ENCODE assay signal across 26 mouse cellular contexts in genomic region chr1:193735949-193736518, GRCm38 (mm10).
A peak's percentile ranks its signal among the peaks of the same experiment; 100 is the strongest.
DNase-seq lines count a peak whose midpoint lies in the region; ATAC-seq and TF ChIP-seq lines count a peak whose summit lies in the region.
"Had no signal": no experiment of that assay in that cellular context is flagged by ENCODE, and none has a peak within 500 bp of the region (broad histone marks: within the 10 kb centered on the region; RNA-seq: fewer than 3 reads in every experiment).

No protein-coding gene starts in this region.

- H3K27me3 ChIP-seq in midbrain, embryonic 11.5 days (ENCODE audit: control insufficient read depth, insufficient read depth, low read length) = no peaks in the 10 kb centered on the region
- H3K27me3 ChIP-seq in midbrain, postnatal 0 days (ENCODE audit: insufficient read depth, low read length) = no peaks in the 10 kb centered on the region
- H3K27me3 ChIP-seq: embryonic facial prominence, embryonic 13.5 days; forebrain, embryonic 12.5 days; forebrain, embryonic 15.5 days; hindbrain, embryonic 13.5 days had no signal

- peaks cover 38% of the 10 kb centered on the region for H3K4me1 ChIP-seq in midbrain, embryonic 11.5 days (ENCODE audit: control insufficient read depth, insufficient read depth, low read length)
- H3K4me1 ChIP-seq in midbrain, postnatal 0 days (ENCODE audit: insufficient read depth, low read length) = no peaks in the 10 kb centered on the region
- H3K4me1 ChIP-seq: embryonic facial prominence, embryonic 13.5 days had no signal

- no peak overlapping the region for H3K4me3 ChIP-seq in midbrain, embryonic 11.5 days (ENCODE audit: low read depth, low read length)
- no peak overlapping the region for H3K4me3 ChIP-seq in midbrain, postnatal 0 days (ENCODE audit: low read depth, low read length)
- H3K4me3 ChIP-seq: embryonic facial prominence, embryonic 10.5 days; embryonic facial prominence, embryonic 13.5 days; erythroblast, embryonic 14.5 days; forebrain, embryonic 12.5 days; forebrain, embryonic 15.5 days; gastrocnemius, adult 2 months; hindbrain, embryonic 10.5 days; hindbrain, embryonic 13.5 days had no signal

- no peak overlapping the region for H3K27ac ChIP-seq in midbrain, embryonic 11.5 days (ENCODE audit: low read depth, low read length)
- H3K27ac ChIP-seq in midbrain, postnatal 0 days (ENCODE audit: low read depth, low read length) = no peak overlapping the region
- H3K27ac ChIP-seq: embryonic facial prominence, embryonic 10.5 days; embryonic facial prominence, embryonic 13.5 days; forebrain, embryonic 12.5 days; forebrain, embryonic 15.5 days; gastrocnemius, adult 2 months; hindbrain, embryonic 10.5 days; hindbrain, embryonic 13.5 days had no signal

- 95% methylated on average over 1 of the region's 1 CpGs for WGBS in midbrain, embryonic 11.5 days
- WGBS in midbrain, postnatal 0 days = 80% methylated on average over 1 of the region's 1 CpGs

- H3K4me2 ChIP-seq in midbrain, embryonic 11.5 days = no peak overlapping the region
- no peak overlapping the region for H3K4me2 ChIP-seq in midbrain, postnatal 0 days (ENCODE audit: low read depth, low read length, poor library complexity, severe bottlenecking)
- H3K4me2 ChIP-seq: embryonic facial prominence, embryonic 13.5 days; forebrain, embryonic 12.5 days; forebrain, embryonic 15.5 days; heart, embryonic 11.5 days; hindbrain, embryonic 13.5 days had no signal

- H3K9ac ChIP-seq in midbrain, embryonic 11.5 days (ENCODE audit: low read length) = no peak overlapping the region
- H3K9ac ChIP-seq in midbrain, postnatal 0 days (replicated peaks; ENCODE audit: low read length, poor library complexity, severe bottlenecking) = no peak overlapping the region
- H3K9ac ChIP-seq: embryonic facial prominence, embryonic 13.5 days; forebrain, embryonic 12.5 days; forebrain, embryonic 15.5 days; hindbrain, embryonic 13.5 days had no signal

- TF ChIP-seq CTCF in midbrain, postnatal 0 days (IDR thresholded peaks at IDR 0.05) = no peak

- DNase-seq in frontal cortex, postnatal 10 days (ENCODE audit: low spot score in 2 of 2) = no peak
- DNase-seq in midbrain, embryonic 11.5 days (ENCODE audit: low spot score, missing footprints) = peak; percentile 33
- DNase-seq in midbrain, postnatal 0 days (ENCODE audit: low spot score) = no peak
- peak; percentile 55 for DNase-seq in telencephalon, adult 2 months (ENCODE audit: low read depth, low spot score)
- DNase-seq in heart, postnatal 25 days (ENCODE audit: low spot score) = no peak
- DNase-seq: adrenal gland, adult 8-10 months; adrenal gland, postnatal 25 days; cerebellum, adult 18-20 months; cerebellum, adult 9-11 months; cerebellum, postnatal 25 days; embryo, embryonic 11 days; gastrocnemius, adult 2 months; gastrocnemius, postnatal 14 days; heart, adult 11 months; heart, postnatal 36 days had no signal

- peak; percentile 68 for ATAC-seq in frontal cortex, adult (ENCODE audit: low TSS enrichment)
- no peak for ATAC-seq in midbrain, embryonic 11.5 days (ENCODE audit: low FRiP score)
- ATAC-seq in midbrain, postnatal 0 days (ENCODE audit: low FRiP score) = no peak
- ATAC-seq: activated CD4-positive, CD25-positive, alpha-beta regulatory T cell, adult 4 months; forebrain, embryonic 15.5 days; hindbrain, embryonic 16.5 days had no signal

- H3K9me3 ChIP-seq in midbrain, embryonic 11.5 days (ENCODE audit: control insufficient read depth, low read length) = no peaks in the 10 kb centered on the region
- no peaks in the 10 kb centered on the region for H3K9me3 ChIP-seq in midbrain, postnatal 0 days (ENCODE audit: low read length)
- H3K9me3 ChIP-seq: embryonic facial prominence, embryonic 10.5 days; embryonic facial prominence, embryonic 13.5 days; forebrain, embryonic 12.5 days; forebrain, embryonic 15.5 days; hindbrain, embryonic 10.5 days; hindbrain, embryonic 13.5 days had no signal

- no peaks in the 10 kb centered on the region for H3K36me3 ChIP-seq in midbrain, embryonic 11.5 days (ENCODE audit: control insufficient read depth, insufficient read depth, low read length)
- no peaks in the 10 kb centered on the region for H3K36me3 ChIP-seq in midbrain, postnatal 0 days (ENCODE audit: insufficient read depth, low read length)
- H3K36me3 ChIP-seq: embryonic facial prominence, embryonic 10.5 days; embryonic facial prominence, embryonic 13.5 days; forebrain, embryonic 12.5 days; forebrain, embryonic 15.5 days; hindbrain, embryonic 10.5 days; hindbrain, embryonic 13.5 days had no signal

- intact Hi-C loops in heart, postnatal 25 days (cut with DNase I) = no loop called here

Comparison
In these comparisons a context has a peak if more than half of its experiments do, and no peak if none do; other contexts are left out.
1. DNase-seq: peak in midbrain, embryonic 11.5 days (single experiment) and telencephalon, adult 2 months (single experiment); none in frontal cortex, postnatal 10 days (0 of 2), midbrain, postnatal 0 days (single experiment) and heart, postnatal 25 days (single experiment).